Mouse (Mus musculus) liver, postnatal 0 days (tissue): ENCODE results near the gene Phf6. TPM values are rescaled to one million over a fixed set of nuclear protein-coding genes. Genes with fewer than 3 reads are reported as not detected.
A peak's percentile ranks its signal among the peaks of the same experiment; 100 is the strongest.
"Not testable (repeated sequence)": the region's sequence is repeated elsewhere in the genome, so short reads cannot be mapped to it uniquely, and the experiment has no call there.

ENCODE experiments used
- ATAC-seq: fragments of 200-750 bp; cut with Nextera tagmentation; 2 replicates; pipeline ENCODE4 v1.8.0; 2017; ENCODE audit warnings: mild to moderate bottlenecking, moderate library complexity
- DNase-seq: peaks from one replicate; pipeline ENCODE4 v3.0.0-alpha.2; 2016
- H3K27ac ChIP-seq: fragments of 300-500 bp; sonication (generic); 2 replicates; pipeline ENCODE4 v1.5.1; 2014; ENCODE audit warnings: antibody characterized with exemption, moderate library complexity, mild to moderate bottlenecking, low read depth
- H3K27me3 ChIP-seq: fragments of 300-500 bp; sonication (generic); 2 replicates; pipeline ENCODE4 v1.6.1; 2014; ENCODE audit warnings: low read length, control low read depth, mixed read lengths; ENCODE audit not compliant: insufficient read depth
- H3K36me3 ChIP-seq: fragments of 300-500 bp; sonication (generic); replicated peaks from 2 replicates; pipeline ENCODE4 v1.6.1; 2014; ENCODE audit warnings: mild to moderate bottlenecking, control low read depth, low read length, moderate library complexity, mixed read lengths; ENCODE audit not compliant: insufficient read depth
- H3K4me1 ChIP-seq: fragments of 300-500 bp; sonication (generic); 2 replicates; pipeline ENCODE4 v1.6.1; 2014; ENCODE audit warnings: antibody characterized with exemption, mild to moderate bottlenecking, control low read depth; ENCODE audit not compliant: insufficient read depth
- H3K4me2 ChIP-seq: fragments of 300-500 bp; sonication (generic); 2 replicates; pipeline ENCODE4 v1.6.1; 2014; ENCODE audit warnings: low read depth, mild to moderate bottlenecking, low read length, moderate library complexity, mixed read lengths
- H3K4me3 ChIP-seq: fragments of 300-500 bp; sonication (generic); 2 replicates; pipeline ENCODE4 v1.5.1; 2014; ENCODE audit warnings: low read depth, low read length
- H3K9ac ChIP-seq: fragments of 300-500 bp; sonication (generic); replicated peaks from 2 replicates; pipeline ENCODE4 v1.6.1; 2014; ENCODE audit warnings: mild to moderate bottlenecking, moderate library complexity
- H3K9me3 ChIP-seq: fragments of 300-500 bp; sonication (generic); 2 replicates; pipeline ENCODE4 v1.6.1; 2016; ENCODE audit warnings: mild to moderate bottlenecking, control low read depth, low read length, mixed read lengths
- CTCF ChIP-seq: sonication (generic); IDR thresholded peaks from 2 replicates; pipeline ENCODE4 v1.5.1; 2016; ENCODE audit warnings: antibody characterized with exemption, low read depth
- EP300 ChIP-seq: IDR thresholded peaks from 2 replicates; pipeline ENCODE4 v1.6.1; 2016; ENCODE audit warnings: antibody characterized with exemption, low read depth, mild to moderate bottlenecking
- WGBS: fragments of 180-500 bp; shearing (Covaris S2); extraction: QIAGEN DNeasy Blood & Tissue Kit; methylation state at CpG from one replicate; pipeline ENCODE4 v1.1.7; 2014; ENCODE audit not compliant: insufficient replicate concordance; 5-methylcytosine and 5-hydroxymethylcytosine counted together
- polyA plus RNA-seq: library from polyadenylated mRNA; unstranded; fragments of >200 nt; fragmentation: Nextera tagmentation; extraction: Ambion mirVana; gene quantifications from 2 replicates; pipeline ENCODE4 v1.2.1, GENCODE M21; 2015

Phf6 gene
- polyA plus RNA-seq, 1 experiment from 2014 or later: 4.2 TPM

DNA sequence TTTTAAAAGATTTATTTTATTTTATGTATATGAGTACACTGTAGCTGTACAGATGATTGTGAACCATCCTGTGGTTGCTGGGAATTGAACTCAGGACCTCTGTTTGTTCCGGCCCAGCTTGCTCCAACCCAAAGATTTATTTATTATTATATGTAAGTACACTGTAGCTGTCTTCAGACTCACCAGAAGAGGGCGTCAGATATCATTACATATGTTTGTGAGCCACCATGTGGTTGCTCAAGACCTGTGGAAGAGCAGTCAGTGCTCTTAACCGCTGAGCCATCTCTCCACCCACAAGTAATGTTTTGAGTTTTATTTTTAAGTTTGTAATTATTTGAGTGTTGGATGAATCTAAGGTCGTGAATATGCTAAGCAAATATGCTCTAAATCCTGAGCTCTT is 92.8 kb downstream of the Phf6 start:
- not testable (repeated sequence) for H3K27ac ChIP-seq, H3K27me3 ChIP-seq, H3K9me3 ChIP-seq, H3K4me3 ChIP-seq, H3K9ac ChIP-seq, H3K4me2 ChIP-seq, DNase-seq, ATAC-seq, H3K4me1 ChIP-seq
- 60% methylated on average over 4 of the region's 4 CpGs for WGBS
- peak; percentile 46 for TF ChIP-seq CTCF
- peaks cover 13% of the 10 kb centered on the region; the same call in 1 of the 2 replicates for H3K36me3 ChIP-seq

DNA sequence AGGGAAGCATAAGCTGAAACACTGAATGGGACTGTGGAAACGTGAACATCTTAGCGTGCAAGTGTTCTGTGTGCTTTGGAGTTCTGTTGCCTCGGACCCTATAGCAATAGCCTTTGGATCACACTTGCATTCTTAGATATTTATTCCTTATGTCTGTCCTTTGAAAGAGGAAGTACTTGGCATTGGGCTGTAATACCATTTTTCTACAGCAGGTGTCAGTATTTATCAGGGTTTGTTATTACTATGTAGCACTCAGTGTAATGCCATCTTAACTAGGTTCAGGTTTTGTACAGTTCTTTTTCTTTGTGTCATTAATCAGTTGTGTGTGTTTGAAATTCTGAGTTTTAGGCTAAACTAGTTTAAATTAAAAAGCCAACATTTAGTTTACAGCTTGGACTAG is 94.0 kb downstream of the Phf6 start:
- Histone ChIP-seq H3K27me3 (no peaks in the 10 kb centered on the region), H3K9me3 (no peaks in the 10 kb centered on the region), H3K4me2 (no peak overlapping the region), H3K9ac (no peak overlapping the region), H3K27ac (no peak overlapping the region), H3K4me1 (no peaks in the 10 kb centered on the region), H3K4me3 (no peak overlapping the region), H3K36me3 (peaks cover 11% of the 10 kb centered on the region; the same call in 1 of the 2 replicates)
- DNase-seq (no peak), ATAC-seq (no peak)
- 53% methylated on average over 3 of the region's 3 CpGs for WGBS
- peak; percentile 79 for TF ChIP-seq CTCF
- TF ChIP-seq EP300: no peak

Other genes starting within 250 kb of the Phf6 start
- gene Ccdc160, start 121.1 kb upstream of the Phf6 start, polyA plus RNA-seq: 0.09 and 0.29 TPM in 2 replicates
- 198 and 204 TPM in 2 replicates for gene Hprt, start 75.9 kb downstream of the Phf6 start, polyA plus RNA-seq